Mouse (Mus musculus): ENCODE measurements around the gene Nmt1.

GRCm38 (mm10) chr11:103114270-103114943 is 86.4 kb downstream of the Nmt1 start:
- no peak for TF ChIP-seq CTCF (IDR thresholded peaks at IDR 0.05; ENCODE audit: low read depth)
- no peak for TF ChIP-seq EP300 (IDR thresholded peaks at IDR 0.05; ENCODE audit: low read depth)

Measured in liver, embryonic 14.5 days (tissue).